In the genomic region with DNA sequence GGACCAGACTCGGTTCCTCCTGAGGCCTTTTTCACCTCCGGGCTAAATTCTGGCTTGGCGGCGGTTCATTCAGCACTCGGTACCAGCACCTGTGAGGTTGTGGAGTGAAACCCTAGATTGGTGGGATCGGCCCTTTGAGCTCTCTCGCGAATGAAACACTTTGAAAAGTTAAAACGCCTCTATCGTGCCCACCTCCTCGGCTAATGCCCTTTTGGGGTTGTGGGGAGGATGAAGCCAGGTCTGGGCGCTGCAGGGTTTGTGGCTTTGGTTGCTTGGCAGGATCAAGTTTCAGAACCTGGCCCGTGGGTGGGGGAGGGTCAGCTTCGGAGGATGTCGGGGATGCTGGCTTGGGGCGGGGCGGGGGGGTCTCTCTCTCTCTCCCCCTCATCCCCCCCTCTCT, we compare ENCODE assay signal across 8 mouse cellular contexts. TPM values are rescaled to one million over a fixed set of nuclear protein-coding genes. Genes with fewer than 3 reads are reported as not detected.
DNase-seq lines count a peak whose midpoint lies in the region; ATAC-seq lines count a peak whose summit lies in the region.

No protein-coding gene starts in this region.

- peak overlapping the region; percentile 61 to 89 for H3K4me3 ChIP-seq in heart, embryonic 14.5 days (ENCODE audit: control insufficient read depth in 1 of 2, insufficient read depth in 1 of 2, low read depth in 1 of 2, low read length in 2 of 2)
- peak overlapping the region; percentile 62 for H3K4me3 ChIP-seq in forebrain, embryonic 10.5 days
- H3K4me3 ChIP-seq in intestine, embryonic 14.5 days (ENCODE audit: low read depth, low read length), result peak overlapping the region; percentile 52

- peak overlapping the region; percentile 84 to 86 for H3K27ac ChIP-seq in heart, embryonic 14.5 days (replicated peaks in 1 of 2; ENCODE audit: control insufficient read depth in 1 of 2, insufficient read depth in 1 of 2, low read depth in 2 of 2, low read length in 2 of 2)
- peak overlapping the region; percentile 86 for H3K27ac ChIP-seq in forebrain, embryonic 10.5 days
- H3K27ac ChIP-seq in intestine, embryonic 14.5 days (ENCODE audit: low read depth), result no peak overlapping the region

- no peak for DNase-seq in heart, adult 8-10 months (ENCODE audit: low spot score)
- DNase-seq in ES-CJ7 (ENCODE audit: low read depth, low spot score), result peak; percentile 5
- no peak for DNase-seq in forebrain, embryonic 10.5 days (ENCODE audit: extremely low spot score, low spot score)
- no peak for DNase-seq in intestine, embryonic 14.5 days (ENCODE audit: low spot score)
- peak; percentile 19 for DNase-seq in lung, postnatal 10 days

- no peaks in the 10 kb centered on the region; a peak in 1 of 4 replicates for H3K4me1 ChIP-seq in heart, embryonic 14.5 days (ENCODE audit: control insufficient read depth in 2 of 2, insufficient read depth in 2 of 2, low read length in 2 of 2)
- peaks cover 7% of the 10 kb centered on the region for H3K4me1 ChIP-seq in forebrain, embryonic 10.5 days
- no peaks in the 10 kb centered on the region for H3K4me1 ChIP-seq in intestine, embryonic 14.5 days (replicated peaks; ENCODE audit: control insufficient read depth, insufficient read depth, low read length)

- peak overlapping the region; percentile 52 for H3K4me2 ChIP-seq in heart, embryonic 14.5 days (ENCODE audit: low read length)
- peak overlapping the region; percentile 38 for H3K4me2 ChIP-seq in intestine, embryonic 14.5 days (ENCODE audit: low read length)

- 24% methylated on average over 17 of the region's 17 CpGs for WGBS in heart, embryonic 14.5 days
- WGBS in forebrain, embryonic 10.5 days, result 24% methylated on average over 17 of the region's 17 CpGs
- 22% methylated on average over 15 of the region's 17 CpGs for WGBS in intestine, embryonic 14.5 days

- no peaks in the 10 kb centered on the region for H3K36me3 ChIP-seq in heart, embryonic 14.5 days (ENCODE audit: control insufficient read depth, insufficient read depth, low read length)
- no peaks in the 10 kb centered on the region for H3K36me3 ChIP-seq in forebrain, embryonic 10.5 days (replicated peaks)
- H3K36me3 ChIP-seq in intestine, embryonic 14.5 days (ENCODE audit: control insufficient read depth, insufficient read depth, low read length), result no peaks in the 10 kb centered on the region

- H3K9me3 ChIP-seq in heart, embryonic 14.5 days (ENCODE audit: control insufficient read depth, low read length), result no peaks in the 10 kb centered on the region
- H3K9me3 ChIP-seq in forebrain, embryonic 10.5 days, result no peaks in the 10 kb centered on the region
- H3K9me3 ChIP-seq in intestine, embryonic 14.5 days (ENCODE audit: control insufficient read depth, low read length), result no peaks in the 10 kb centered on the region

- ATAC-seq in heart, embryonic 14.5 days (ENCODE audit: insufficient number of reproducible peaks, insufficient read depth, low FRiP score, low read depth), result no peak
- ATAC-seq in intestine, embryonic 14.5 days (replicated peaks; ENCODE audit: low FRiP score, low TSS enrichment, low read depth), result peak; percentile 47
- ATAC-seq in granulocyte monocyte progenitor cell, adult 5-6 weeks (replicated peaks; ENCODE audit: poor library complexity, severe bottlenecking), result no peak
- no peak for ATAC-seq in frontal cortex, adult (ENCODE audit: low TSS enrichment)

- peak overlapping the region; percentile 83 for H3K9ac ChIP-seq in heart, embryonic 14.5 days (ENCODE audit: low read length)
- peak overlapping the region; percentile 39 for H3K9ac ChIP-seq in intestine, embryonic 14.5 days (ENCODE audit: low read length)

- peaks cover 34% of the 10 kb centered on the region for H3K27me3 ChIP-seq in heart, embryonic 14.5 days (ENCODE audit: control insufficient read depth, insufficient read depth, low read length)
- H3K27me3 ChIP-seq in forebrain, embryonic 10.5 days (ENCODE audit: poor library complexity, severe bottlenecking), result peaks cover 96% of the 10 kb centered on the region
- peaks cover 47% of the 10 kb centered on the region for H3K27me3 ChIP-seq in intestine, embryonic 14.5 days (replicated peaks; ENCODE audit: control insufficient read depth, insufficient read depth, low read length)

RNA-seq across cellular contexts. Expression of gene Apoo, which starts 0.3 kb away (rescaled TPM):
- polyA plus RNA-seq in heart, embryonic 14.5 days (2014; fragmentation: Nextera tagmentation; extraction: Ambion mirVana), result 215 and 221 TPM in 2 replicates
- total RNA-seq in heart, adult 8-10 months (2022), result 100 to 1,000 TPM; 191 to 265 (median 236) TPM
- 112 and 119 TPM in 2 replicates for polyA plus RNA-seq in forebrain, embryonic 10.5 days (2016; fragmentation: Nextera tagmentation; extraction: Ambion mirVana)
- polyA plus RNA-seq in intestine, embryonic 14.5 days (2014; fragmentation: Nextera tagmentation; extraction: Ambion mirVana), result 81.8 and 84.8 TPM in 2 replicates
- total RNA-seq in granulocyte monocyte progenitor cell, adult 5-6 weeks (2014; fragmentation: Nextera tagmentation), result 22.9 and 47.4 TPM in 2 replicates
- total RNA-seq in granulocyte monocyte progenitor cell, adult 5-6 weeks (2017), result 18.1 and 19.5 TPM in 2 replicates

RNA-seq across cellular contexts. Expression of gene Fam90a1b, which starts 0.7 kb away (rescaled TPM):
- not detected in 2 replicates for polyA plus RNA-seq in heart, embryonic 14.5 days (2014; fragmentation: Nextera tagmentation; extraction: Ambion mirVana)
- not detected for total RNA-seq in heart, adult 8-10 months (2022)
- polyA plus RNA-seq in forebrain, embryonic 10.5 days (2016; fragmentation: Nextera tagmentation; extraction: Ambion mirVana), result 0.14 TPM in 1 of 2 replicates, not detected in the other
- polyA plus RNA-seq in intestine, embryonic 14.5 days (2014; fragmentation: Nextera tagmentation; extraction: Ambion mirVana), result 0.12 TPM in 1 of 2 replicates, not detected in the other
- total RNA-seq in granulocyte monocyte progenitor cell, adult 5-6 weeks (2014; fragmentation: Nextera tagmentation), result not detected in 2 replicates
- total RNA-seq in granulocyte monocyte progenitor cell, adult 5-6 weeks (2017), result not detected in 2 replicates

Comparison
In these comparisons a context has a peak if more than half of its experiments do, and no peak if none do; other contexts are left out.
1. DNase-seq: peak in ES-CJ7 (single experiment) and lung, postnatal 10 days (single experiment); none in heart, adult 8-10 months (single experiment), forebrain, embryonic 10.5 days (single experiment) and intestine, embryonic 14.5 days (single experiment).
2. Peak in every context shown above with its lines, with median percentiles within 50 percentile points of each other: H3K4me3 ChIP-seq.